Mouse (Mus musculus): ENCODE data around the gene Gm20479. TPM values are rescaled to one million over a fixed set of nuclear protein-coding genes. Genes with fewer than 3 reads are reported as not detected.

Gene Gm20479
- total and polyA plus RNA-seq, 3 experiments: 2.7 TPM; not detected in 2

- no peak for TF ChIP-seq TCF12 (IDR thresholded peaks at IDR 0.05; ENCODE audit: low read depth, low read length)
- TF ChIP-seq BHLHE40 (IDR thresholded peaks at IDR 0.05; ENCODE audit: borderline replicate concordance, low read depth, low read length): no peak
- no peak for TF ChIP-seq NRF1 (IDR thresholded peaks at IDR 0.05; ENCODE audit: insufficient read depth, low read depth, low read length, poor library complexity, severe bottlenecking)
- no peak for TF ChIP-seq MXI1 (IDR thresholded peaks at IDR 0.05; ENCODE audit: low read depth, low read length)
- no peak for TF ChIP-seq TAL1 (IDR thresholded peaks at IDR 0.05; ENCODE audit: low read length)
- no peak for TF ChIP-seq ZKSCAN1 (IDR thresholded peaks at IDR 0.05; ENCODE audit: low read depth, low read length)
- no peak for TF ChIP-seq GABPA (IDR thresholded peaks at IDR 0.05; ENCODE audit: low read depth, low read length)
- TF ChIP-seq SIN3A (IDR thresholded peaks at IDR 0.05; ENCODE audit: low read length): no peak
- TF ChIP-seq HCFC1 (IDR thresholded peaks at IDR 0.05; ENCODE audit: low read depth, low read length): no peak
- no peak for TF ChIP-seq POLR2A (IDR thresholded peaks at IDR 0.05; ENCODE audit: control insufficient read depth in 1 of 2, insufficient read depth in 1 of 2, low read depth in 1 of 2, low read length in 2 of 2, poor library complexity in 1 of 2)
- no peak for TF ChIP-seq ZC3H11A (IDR thresholded peaks at IDR 0.05; ENCODE audit: low read depth, low read length)
- TF ChIP-seq POLR2AphosphoS5 (IDR thresholded peaks at IDR 0.05; ENCODE audit: borderline replicate concordance, low read depth, low read length): no peak
- no peak for TF ChIP-seq MAZ (IDR thresholded peaks at IDR 0.05; ENCODE audit: low read depth, low read length)
- no peak for TF ChIP-seq MAX (IDR thresholded peaks at IDR 0.05; ENCODE audit: low read length)
- no peak for TF ChIP-seq POLR2AphosphoS2 (IDR thresholded peaks at IDR 0.05; ENCODE audit: low read length)
- no peak for TF ChIP-seq TBP (IDR thresholded peaks at IDR 0.05; ENCODE audit: low read depth, low read length)
- TF ChIP-seq UBTF (IDR thresholded peaks at IDR 0.05; ENCODE audit: borderline replicate concordance, insufficient read depth, low read depth, low read length): no peak
- no peak for TF ChIP-seq USF1 (IDR thresholded peaks at IDR 0.05; ENCODE audit: low read depth, low read length)
- TF ChIP-seq RCOR1 (IDR thresholded peaks at IDR 0.05; ENCODE audit: low read depth, low read length): no peak
- no peak for TF ChIP-seq MAFK (IDR thresholded peaks at IDR 0.05; ENCODE audit: borderline replicate concordance, low read depth, low read length)
- H3K9me3 ChIP-seq (replicated peaks; ENCODE audit: insufficient read depth, low read length): no peaks in the 10 kb centered on the region
- H3K79me2 ChIP-seq (ENCODE audit: control insufficient read depth, insufficient read depth, low read length, poor library complexity): no peaks in the 10 kb centered on the region
- H3K4me3 ChIP-seq (ENCODE audit: control insufficient read depth in 1 of 2, insufficient read depth in 1 of 2, low read depth in 2 of 2, low read length in 2 of 2): no peak overlapping the region
- H3K27ac ChIP-seq (ENCODE audit: control insufficient read depth, low read depth, low read length): no peak overlapping the region
- H3K27me3 ChIP-seq (ENCODE audit: control insufficient read depth in 1 of 2, insufficient read depth in 2 of 2, low read length in 2 of 2): no peaks in the 10 kb centered on the region
- no peak overlapping the region for H3K9ac ChIP-seq (ENCODE audit: control insufficient read depth, low read depth, low read length, poor library complexity, severe bottlenecking)
- 0 out of 4 replicates have a peak, but pooled peaks cover 0 to 3% of the 10 kb centered on the region in 2 experiments for H3K4me1 ChIP-seq (ENCODE audit: control insufficient read depth in 1 of 2, insufficient read depth in 2 of 2, low read length in 2 of 2)
- H3K36me3 ChIP-seq (ENCODE audit: control insufficient read depth in 1 of 2, insufficient read depth in 2 of 2, low read length in 2 of 2): no peaks in the 10 kb centered on the region
- DNase-seq (ENCODE audit: low read depth, low spot score): no peak
Measured at GRCm38 (mm10) chr7:27324161-27324560, 33.1 kb downstream of the Gm20479 start.

GRCm38 (mm10) chr7:27323001-27323400 is 34.2 kb downstream of the Gm20479 start:
- Histone ChIP-seq H3K9me3 (replicated peaks; ENCODE audit: insufficient read depth, low read length) (no peaks in the 10 kb centered on the region), H3K9ac (ENCODE audit: control insufficient read depth, low read depth, low read length, poor library complexity, severe bottlenecking) (no peak overlapping the region), H3K36me3 (ENCODE audit: control insufficient read depth in 1 of 2, insufficient read depth in 2 of 2, low read length in 2 of 2) (no peaks in the 10 kb centered on the region), H3K79me2 (ENCODE audit: control insufficient read depth, insufficient read depth, low read length, poor library complexity) (no peaks in the 10 kb centered on the region), H3K27me3 (ENCODE audit: control insufficient read depth in 1 of 2, insufficient read depth in 2 of 2, low read length in 2 of 2) (no peaks in the 10 kb centered on the region), H3K27ac (ENCODE audit: control insufficient read depth, low read depth, low read length) (no peak overlapping the region), H3K4me3 (ENCODE audit: control insufficient read depth in 1 of 2, insufficient read depth in 1 of 2, low read depth in 2 of 2, low read length in 2 of 2) (no peak overlapping the region), H3K4me1 (ENCODE audit: control insufficient read depth in 1 of 2, insufficient read depth in 2 of 2, low read length in 2 of 2) (no peaks in the 10 kb centered on the region)
- no peak for DNase-seq (ENCODE audit: low read depth, low spot score)
- TF ChIP-seq KAT2A (conservative IDR thresholded peaks at IDR 0.05; ENCODE audit: low read depth, low read length) (no peak), TAL1 (IDR thresholded peaks at IDR 0.05; ENCODE audit: low read length) (no peak), ZMIZ1 (IDR thresholded peaks at IDR 0.05; ENCODE audit: low read depth, low read length) (no peak), POLR2A (IDR thresholded peaks at IDR 0.05; ENCODE audit: control insufficient read depth in 1 of 2, insufficient read depth in 1 of 2, low read depth in 1 of 2, low read length in 2 of 2, poor library complexity in 1 of 2) (no peak), MXI1 (IDR thresholded peaks at IDR 0.05; ENCODE audit: low read depth, low read length) (no peak), ZC3H11A (IDR thresholded peaks at IDR 0.05; ENCODE audit: low read depth, low read length) (no peak), HCFC1 (IDR thresholded peaks at IDR 0.05; ENCODE audit: low read depth, low read length) (no peak), MAFK (IDR thresholded peaks at IDR 0.05; ENCODE audit: borderline replicate concordance, low read depth, low read length) (no peak), USF2 (IDR thresholded peaks at IDR 0.05; ENCODE audit: borderline replicate concordance in 1 of 2, insufficient read depth in 1 of 2, low read depth in 1 of 2, low read length in 2 of 2) (no peak), NRF1 (IDR thresholded peaks at IDR 0.05; ENCODE audit: insufficient read depth, low read depth, low read length, poor library complexity, severe bottlenecking) (no peak), ETS1 (IDR thresholded peaks at IDR 0.05; ENCODE audit: low read depth, low read length) (no peak), CHD2 (IDR thresholded peaks at IDR 0.05; ENCODE audit: low read length) (no peak), JUND (IDR thresholded peaks at IDR 0.05; ENCODE audit: low read depth, low read length) (no peak), EP300 (IDR thresholded peaks at IDR 0.05; ENCODE audit: low read depth in 1 of 2, low read length in 2 of 2) (no peak), E2F4 (IDR thresholded peaks at IDR 0.05; ENCODE audit: borderline replicate concordance, low read depth, low read length) (no peak), RCOR1 (IDR thresholded peaks at IDR 0.05; ENCODE audit: low read depth, low read length) (no peak), USF1 (IDR thresholded peaks at IDR 0.05; ENCODE audit: low read depth, low read length) (no peak), SMC3 (IDR thresholded peaks at IDR 0.05; ENCODE audit: low read depth, low read length) (no peak), GATA1 (IDR thresholded peaks at IDR 0.05; ENCODE audit: low read depth, low read length) (no peak)

All from MEL (cell line).